Mouse (Mus musculus) layer of hippocampus, adult 11-12 months (tissue): Measurements from ENCODE around the gene Ccdc9.
"Not testable (repeated sequence)": the region's sequence is repeated elsewhere in the genome, so short reads cannot be mapped to it uniquely, and the experiment has no call there.

Experiments used
- DNase-seq: peaks from one replicate; pipeline ENCODE4 v3.0.0; 2022; ENCODE audit warnings: low spot score

The Ccdc9 gene

DNA sequence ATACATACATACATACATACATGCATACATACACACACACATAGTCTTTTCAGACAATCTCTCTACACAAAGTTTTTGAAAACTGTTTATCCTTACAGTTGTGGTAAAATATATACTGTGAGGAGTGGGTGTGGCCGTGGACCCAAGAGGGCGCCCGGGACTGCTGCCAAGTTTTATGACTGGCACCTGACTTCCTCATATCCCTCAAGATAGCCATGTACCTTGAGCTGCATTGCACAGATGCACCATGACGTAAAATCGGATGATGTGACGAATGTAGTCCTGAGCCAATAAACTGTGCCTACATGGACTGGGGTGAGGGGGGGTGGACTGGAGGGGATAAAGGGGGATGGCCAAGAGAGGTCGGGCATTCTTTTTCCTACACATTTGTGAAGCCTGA is 20.0 kb downstream of the Ccdc9 start:
- DNase-seq, result not testable (repeated sequence)

DNA sequence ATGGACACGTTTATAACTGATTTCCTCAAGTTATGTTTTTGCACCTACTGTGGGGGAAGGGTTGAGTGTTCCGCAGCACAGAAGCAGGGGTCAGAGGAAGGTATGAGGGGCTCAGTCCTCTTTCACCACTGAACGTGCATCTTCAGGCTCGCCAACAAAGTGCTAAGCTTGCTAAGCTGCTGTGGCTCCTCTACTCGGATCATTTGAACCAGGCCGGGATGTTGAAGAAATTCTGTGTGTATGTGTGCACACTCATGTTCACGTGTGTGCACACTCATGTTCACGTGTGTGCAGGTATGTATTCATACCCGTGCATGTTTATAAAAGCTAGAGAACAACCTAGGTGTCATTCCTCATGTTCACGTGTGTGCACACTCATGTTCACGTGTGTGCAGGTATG is 20.7 kb downstream of the Ccdc9 start:
- no peak for DNase-seq

DNA sequence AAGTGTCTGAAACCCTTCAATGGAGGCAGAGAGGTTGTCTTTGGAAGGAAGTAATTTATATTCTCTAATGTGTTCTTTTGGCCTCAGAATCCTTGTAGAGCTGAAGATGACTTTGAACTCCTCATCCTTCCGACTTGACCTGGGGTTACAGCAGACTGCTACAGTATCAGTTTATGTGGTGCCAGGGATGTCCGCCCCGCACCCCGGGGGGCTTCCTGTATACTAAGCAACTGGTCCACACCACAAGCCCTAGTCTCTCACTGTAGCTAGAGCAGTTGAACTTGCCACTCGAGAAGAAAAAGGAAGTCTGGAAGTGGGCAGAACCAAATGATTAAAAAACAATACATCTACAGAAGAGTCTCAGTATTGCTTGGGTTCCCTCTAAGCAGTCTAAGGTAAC is 22.8 kb downstream of the Ccdc9 start:
- no peak for DNase-seq

GRCm38 (mm10) chr7:16263015-16263787 is 23.4 kb downstream of the Ccdc9 start:
- DNase-seq, result peak; percentile 84

DNA sequence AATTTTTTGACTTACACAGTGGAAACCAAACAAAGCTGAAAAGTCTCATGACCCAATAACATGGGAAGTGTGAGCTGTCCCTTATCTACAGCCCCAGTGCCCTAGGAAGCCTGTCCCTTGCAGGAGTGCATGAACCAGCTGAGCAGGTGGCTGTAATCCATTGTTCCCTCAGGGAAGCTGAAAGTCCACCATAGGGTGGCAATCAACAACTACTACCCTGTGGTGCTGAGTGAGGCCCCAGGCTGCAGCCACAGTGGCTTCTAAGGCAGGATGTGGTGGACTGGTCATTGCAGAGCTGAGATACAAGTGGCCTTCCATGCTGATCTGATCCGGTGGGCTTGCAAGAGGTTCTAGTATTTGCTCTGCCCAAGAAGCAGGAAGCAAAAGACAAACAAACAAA is 25.5 kb downstream of the Ccdc9 start:
- no peak for DNase-seq

GRCm38 (mm10) chr7:16259110-16259590 is 27.4 kb downstream of the Ccdc9 start, which contains the start of gene C5ar1:
TSS of gene C5ar1 (minus strand) at chr7:16259540.
- no peak for DNase-seq

DNA sequence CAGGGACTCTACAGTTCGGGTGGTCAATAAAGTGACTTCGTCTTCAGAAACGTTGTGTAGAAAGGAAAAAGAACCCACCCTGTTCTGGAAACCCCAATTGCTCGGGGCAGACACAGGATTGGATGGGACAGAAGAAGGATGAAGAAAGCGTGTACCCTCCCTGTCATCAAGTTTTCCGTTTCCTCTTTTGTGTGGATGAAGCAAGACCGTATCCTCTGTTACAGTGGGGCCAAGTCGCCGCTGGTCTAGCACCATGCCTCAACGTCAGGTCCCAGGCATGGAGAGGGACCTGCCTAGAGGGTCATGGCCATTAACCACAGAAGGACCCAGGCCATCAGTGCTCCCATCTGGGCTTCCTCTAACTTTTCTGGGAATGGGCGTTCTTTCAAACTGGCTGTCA is 28.8 kb downstream of the Ccdc9 start:
- DNase-seq, result no peak

- DNase-seq, result not testable (repeated sequence)
These were observed 30.6 kb downstream of the Ccdc9 start for GRCm38 (mm10) chr7:16255963-16256362.

DNA sequence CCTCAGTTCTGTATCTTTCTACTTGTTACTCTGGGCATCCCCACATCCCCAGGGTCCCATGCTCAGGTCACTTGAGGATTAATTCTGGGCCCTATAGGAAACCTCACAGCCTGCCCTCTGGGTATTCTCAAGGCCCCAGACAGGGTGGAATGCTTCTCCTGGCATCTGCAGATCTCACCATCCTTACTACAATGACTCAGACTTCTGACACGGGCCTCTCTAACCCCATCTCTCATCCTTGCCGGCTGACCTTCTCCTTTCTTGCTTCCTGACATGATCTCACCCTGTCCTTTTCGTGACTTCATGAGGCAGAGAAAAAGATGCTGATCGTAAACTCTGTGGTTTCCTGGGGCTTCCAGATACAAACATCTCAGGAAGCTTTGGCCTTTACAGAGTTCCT is 32.4 kb downstream of the Ccdc9 start:
- DNase-seq, result no peak

DNA sequence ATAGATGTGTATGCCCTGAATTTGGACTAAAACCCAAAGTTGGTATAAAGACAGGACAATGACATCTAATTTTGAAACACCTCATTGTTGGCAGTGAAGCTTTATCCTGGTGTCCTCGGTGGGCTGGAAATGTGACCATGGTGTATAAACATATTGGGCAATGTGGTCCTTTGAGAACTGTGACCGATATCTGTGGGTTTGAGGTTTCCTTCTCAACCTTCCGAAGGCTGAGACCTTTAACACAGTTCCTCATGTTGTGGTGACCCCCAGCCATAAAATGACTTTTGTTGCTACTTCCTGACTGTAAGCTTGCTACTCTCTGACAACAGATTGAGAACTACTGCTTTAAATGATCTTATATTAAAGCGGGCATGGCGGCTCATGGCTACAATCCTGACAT is 35.9 kb downstream of the Ccdc9 start:
- no peak for DNase-seq

DNA sequence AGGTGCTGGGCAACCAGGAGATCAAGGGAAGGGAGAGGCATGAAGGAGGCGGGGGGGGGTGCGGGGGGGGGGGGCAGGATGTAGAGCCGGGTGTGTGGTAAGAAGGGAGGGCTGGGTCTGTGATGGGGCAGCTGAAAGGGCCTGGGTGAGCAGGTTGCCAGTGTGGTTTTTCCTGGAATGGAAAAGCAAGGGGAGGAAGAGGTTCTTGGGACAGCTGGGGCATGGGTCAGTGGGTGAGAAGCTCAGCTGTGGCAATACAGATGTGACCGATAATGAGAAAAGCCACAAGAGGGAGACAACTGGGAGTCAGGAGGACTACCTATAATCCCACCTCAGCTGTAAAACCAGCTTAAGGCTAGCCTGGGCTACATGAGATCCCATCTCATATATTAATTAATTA is 40.6 kb downstream of the Ccdc9 start:
- DNase-seq, result no peak

GRCm38 (mm10) chr7:16244067-16244466 is 42.5 kb downstream of the Ccdc9 start, which contains the start of gene C5ar2:
TSS of gene C5ar2 (minus strand) at chr7:16244154.
- DNase-seq, result peak; percentile 33

DNA sequence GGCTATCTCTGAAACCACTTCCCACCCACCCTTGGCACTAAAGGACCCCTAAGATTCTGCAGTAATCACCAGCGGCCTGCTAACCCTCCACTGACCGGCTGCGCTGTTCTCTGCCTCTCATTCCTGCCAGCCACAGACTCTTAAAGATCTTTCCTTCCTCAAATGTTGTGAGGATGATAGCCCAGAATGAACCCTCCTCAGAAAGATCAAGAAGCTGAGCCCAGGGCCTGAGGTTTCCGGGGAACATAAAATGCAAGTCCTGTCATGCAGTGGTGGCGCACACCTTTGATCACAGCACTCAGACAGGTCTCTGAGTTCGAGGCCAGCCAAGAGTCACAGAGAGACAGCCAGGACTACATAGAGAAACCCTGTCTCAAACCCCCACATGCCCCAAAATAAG is 44.4 kb downstream of the Ccdc9 start:
- DNase-seq, result no peak

DNA sequence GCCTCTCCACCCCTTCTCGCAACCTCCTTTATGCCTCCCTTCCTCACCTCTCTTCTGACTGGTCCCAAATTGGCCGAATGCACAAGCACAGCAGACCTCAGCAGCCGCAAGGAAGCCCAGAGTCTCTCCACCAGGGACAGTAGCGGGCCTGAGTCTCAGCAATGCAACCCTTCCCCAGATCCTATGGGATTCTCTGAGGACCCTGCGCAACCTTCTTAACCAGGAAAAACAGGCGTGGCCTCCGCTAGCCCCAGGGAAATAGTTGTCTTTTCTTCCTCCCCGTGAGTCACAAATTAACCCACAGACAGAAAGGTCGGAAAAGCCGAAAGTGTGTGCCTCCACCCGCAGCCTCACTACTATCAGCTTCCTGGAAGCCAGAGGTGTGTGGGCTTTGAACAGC is 44.8 kb downstream of the Ccdc9 start:
- DNase-seq, result no peak

DNA sequence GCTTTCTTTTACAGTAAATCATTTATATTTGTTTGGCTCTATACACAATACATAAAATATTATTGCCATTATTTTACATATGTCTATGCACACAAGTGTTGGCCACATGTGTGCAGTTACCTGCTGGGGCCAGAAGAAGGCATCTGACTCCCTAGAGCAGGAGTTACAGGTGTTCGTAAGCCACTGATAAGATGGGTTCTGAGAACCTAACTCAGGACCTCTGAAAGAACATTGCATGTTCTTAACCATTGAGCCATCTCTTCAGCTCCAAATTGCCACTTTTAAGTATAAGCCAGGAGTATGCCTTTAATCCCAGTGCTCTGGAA is 45.7 kb downstream of the Ccdc9 start:
- no peak for DNase-seq

DNA sequence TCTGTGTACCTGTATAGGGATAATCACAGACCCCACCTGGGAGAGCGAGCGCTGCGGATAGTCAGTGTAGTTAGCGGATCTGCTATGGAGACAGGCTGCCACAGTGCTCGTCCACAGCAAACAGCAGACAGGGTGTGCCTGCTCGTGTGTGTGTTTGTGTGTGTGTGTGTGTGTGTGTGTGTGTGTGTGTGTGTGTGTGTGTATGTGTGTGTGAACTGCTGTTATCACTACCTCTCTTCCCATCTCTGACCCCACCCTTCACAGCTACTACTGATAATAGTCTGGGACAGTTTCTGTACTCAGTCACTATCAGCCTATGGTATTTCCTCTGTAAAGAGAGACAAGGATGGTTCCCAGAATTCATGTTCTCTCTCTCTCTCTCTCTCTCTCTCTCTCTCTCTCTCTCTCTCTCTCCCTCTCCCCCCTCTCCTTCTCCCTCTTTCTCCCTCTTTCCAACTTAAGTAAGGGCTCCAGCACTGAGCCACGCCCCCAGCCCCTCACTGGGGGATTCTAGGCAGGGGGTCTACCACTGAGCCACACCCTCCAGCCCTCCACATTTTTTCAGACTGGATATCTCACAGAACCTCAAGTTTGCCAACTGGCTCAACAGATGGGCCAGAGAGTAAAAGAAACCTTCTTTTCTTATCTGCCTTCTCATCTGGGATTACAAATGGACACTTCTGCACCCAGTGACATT is 46.2 kb downstream of the Ccdc9 start:
- no peak for DNase-seq

DNA sequence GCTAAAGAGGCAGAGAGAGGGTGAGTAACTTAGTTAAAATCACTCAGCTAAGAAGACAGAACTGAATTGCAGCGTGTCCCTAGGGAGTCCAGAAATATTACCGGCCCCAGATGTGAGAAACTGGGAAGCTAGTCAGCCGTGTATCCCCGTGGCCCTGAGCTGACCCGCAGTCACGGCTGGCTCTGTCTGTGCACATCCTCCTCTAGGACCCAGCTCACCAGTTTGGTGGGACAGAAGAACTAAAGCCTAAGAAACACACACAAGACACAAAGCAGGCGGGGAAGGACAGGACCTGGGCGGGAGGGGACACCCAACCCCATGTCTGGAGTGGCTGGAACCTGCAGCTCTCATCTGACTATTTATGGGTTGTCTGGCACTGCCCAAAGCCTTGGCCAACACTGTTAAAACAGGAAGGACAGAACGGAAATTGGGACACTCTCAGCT is 47.0 kb downstream of the Ccdc9 start:
- peak; percentile 31 for DNase-seq

- DNase-seq, result no peak
These were observed 56.7 kb downstream of the Ccdc9 start for GRCm38 (mm10) chr7:16229869-16230268.
